Mouse (Mus musculus): Measurements from ENCODE around the gene Gm45062.

DNA sequence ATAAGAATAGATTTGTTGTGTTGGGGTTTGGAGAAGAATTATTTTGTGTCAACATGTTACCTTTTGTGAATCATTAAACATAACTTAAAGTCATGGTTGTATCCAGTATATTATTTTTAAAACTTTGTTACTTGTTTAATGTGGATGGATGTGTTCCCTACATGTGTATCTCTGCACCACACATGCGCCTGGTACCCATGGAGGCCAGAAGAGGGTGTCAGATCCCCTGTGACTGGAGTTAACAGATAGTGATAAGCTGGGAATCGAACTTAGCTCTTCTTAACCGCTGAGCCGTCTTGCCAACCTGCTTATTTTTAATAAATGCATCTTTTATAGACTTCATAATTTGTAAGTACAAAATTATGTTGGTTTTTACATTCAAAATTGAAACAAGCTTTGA lies 262.0 kb downstream of the Gm45062 start:
- TF ChIP-seq CTCF (IDR thresholded peaks at IDR 0.05; ENCODE audit: low read depth) (0 out of 2 replicates have a peak, but pooled peaks have one; percentile 15), EP300 (IDR thresholded peaks at IDR 0.05; ENCODE audit: low read depth) (no peak)
